Mouse (Mus musculus): ENCODE measurements around the gene S1pr5.

DNA sequence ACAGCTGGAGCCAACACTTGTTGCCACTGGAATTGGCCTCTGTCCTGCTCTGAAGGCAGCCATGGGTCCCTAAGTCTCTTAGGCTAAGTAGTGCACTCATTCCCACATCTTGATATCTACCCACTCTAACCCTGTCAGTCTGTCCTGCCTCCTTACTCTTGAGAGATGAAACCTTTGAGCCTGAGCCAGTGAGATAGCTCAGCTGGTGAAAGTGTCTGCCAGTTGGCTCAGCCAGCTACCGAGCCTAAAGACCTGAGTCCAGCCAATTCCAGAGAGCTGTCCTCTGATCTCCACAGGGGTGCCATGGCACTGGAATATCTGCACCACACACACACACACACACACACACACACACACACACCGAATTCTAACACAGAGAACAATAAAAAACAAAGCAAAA lies 2.3 kb upstream of the S1pr5 start:
- TF ChIP-seq CTCF (IDR thresholded peaks at IDR 0.05; ENCODE audit: low read depth, low read length) (no peak), POLR2A (IDR thresholded peaks at IDR 0.05; ENCODE audit: extremely low read depth, insufficient read depth, low read length) (no peak)
